Mouse (Mus musculus) small intestine, adult 2 months (tissue): ENCODE data around the gene Zfand2b. TPM values are rescaled to one million over a fixed set of nuclear protein-coding genes. Genes with fewer than 3 reads are reported as not detected.

Experiments used
- H3K27ac ChIP-seq: fragments of 200-500 bp; 2 replicates; pipeline ENCODE4 v1.5.1; 2012; ENCODE audit warnings: low read depth, low read length, control low read depth, inconsistent platforms; ENCODE audit not compliant: insufficient read depth
- H3K27me3 ChIP-seq: fragments of 200-500 bp; 2 replicates; pipeline ENCODE4 v1.6.1; 2012; ENCODE audit warnings: mild to moderate bottlenecking, moderate library complexity, low read length, inconsistent platforms; ENCODE audit not compliant: control insufficient read depth, insufficient read depth
- H3K36me3 ChIP-seq: fragments of 200-500 bp; 2 replicates; pipeline ENCODE4 v1.6.1; 2012; ENCODE audit warnings: mild to moderate bottlenecking, low read length, control low read depth, inconsistent platforms; ENCODE audit not compliant: control insufficient read depth, insufficient read depth
- H3K4me1 ChIP-seq: fragments of 200-500 bp; 2 replicates; pipeline ENCODE4 v1.6.1; 2012; ENCODE audit warnings: low read length, inconsistent platforms, mixed read lengths; ENCODE audit not compliant: control insufficient read depth, insufficient read depth, insufficient read length
- H3K4me3 ChIP-seq: fragments of 200-500 bp; 2 replicates; pipeline ENCODE4 v1.5.1; 2012; ENCODE audit warnings: low read depth, mild to moderate bottlenecking, control low read depth, inconsistent platforms, low read length, moderate library complexity
- CTCF ChIP-seq: fragments of 200-500 bp; IDR thresholded peaks from 2 replicates; pipeline ENCODE4 v1.5.1; 2012; ENCODE audit warnings: low read depth, mild to moderate bottlenecking, control low read depth, inconsistent platforms, low read length, moderate library complexity, mixed read lengths; ENCODE audit not compliant: insufficient replicate concordance, insufficient read length; ENCODE audit errors: extremely low read depth
- POLR2A ChIP-seq: fragments of 200-500 bp; IDR thresholded peaks from 2 replicates; pipeline ENCODE4 v1.6.1; 2012; ENCODE audit warnings: low read depth, mild to moderate bottlenecking, control low read depth, inconsistent platforms, low read length, moderate library complexity
- WGBS: fragments of 180-500 bp; shearing (Covaris S2); methylation state at CpG from one replicate; pipeline ENCODE4 v1.1.7; 2018; 5-methylcytosine and 5-hydroxymethylcytosine counted together
- polyA plus RNA-seq: library from polyadenylated mRNA; depleted of rRNA; stranded (reverse); fragments of >200 nt; gene quantifications from 2 replicates; pipeline ENCODE4 v1.2.3, GENCODE M21; 2012

Zfand2b gene
- polyA plus RNA-seq, 1 experiment: 106 TPM

GRCm38 (mm10) chr1:75179334-75180104 lies 11.1 kb downstream of the Zfand2b start:
- Histone ChIP-seq H3K27me3 (no peaks in the 10 kb centered on the region), H3K36me3 (peaks cover 27% of the 10 kb centered on the region), H3K27ac (no peak overlapping the region), H3K4me3 (peak overlapping the region; percentile 82), H3K4me1 (peaks cover 12% of the 10 kb centered on the region)
- 2% methylated on average over 23 of the region's 23 CpGs for WGBS
- TF ChIP-seq POLR2A (no peak), CTCF (no peak)

- peaks cover 12% of the 10 kb centered on the region for H3K4me1 ChIP-seq
- WGBS: under 1% methylated on average over 31 of the region's 31 CpGs
- H3K27ac ChIP-seq: peak within 1 kb of the TSS; percentile 35; the same call in 1 of the 2 replicates
- peaks cover 31% of the 10 kb centered on the region for H3K36me3 ChIP-seq
- H3K27me3 ChIP-seq: no peaks in the 10 kb centered on the region
- peak within 1 kb of the TSS; percentile 82 for H3K4me3 ChIP-seq
- TF ChIP-seq CTCF (no peak), POLR2A (0 out of 2 replicates have a peak, but pooled peaks have one; percentile 20)
These were observed 11.7 kb downstream of the Zfand2b start, which contains the start of gene Abcb6 for GRCm38 (mm10) chr1:75180105-75180590. Gene Abcb6, minus strand, starts transcription at chr1:75180392.

DNA sequence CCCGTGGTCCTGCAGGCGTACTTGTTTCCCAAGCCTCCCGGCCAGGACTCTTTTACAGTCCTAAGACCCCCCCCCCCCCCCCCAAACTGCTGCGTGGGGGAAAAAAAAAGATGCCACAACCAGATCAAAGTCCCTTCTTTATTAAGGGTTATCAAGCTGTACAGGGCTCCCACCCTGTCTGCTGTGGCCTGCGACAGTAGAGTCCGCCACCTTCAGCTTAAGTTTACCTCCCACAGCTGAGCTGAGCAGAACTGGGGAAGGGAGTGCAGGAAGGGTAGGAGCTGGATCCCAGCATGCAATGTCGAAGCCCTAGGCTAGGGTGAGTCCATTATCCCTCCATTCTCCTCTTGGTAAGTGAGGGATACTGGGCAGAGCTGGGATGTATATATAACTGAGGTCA lies 12.3 kb downstream of the Zfand2b start:
- H3K27ac ChIP-seq: peak overlapping the region; percentile 35; the same call in 1 of the 2 replicates
- peaks cover 36% of the 10 kb centered on the region for H3K36me3 ChIP-seq
- H3K4me3 ChIP-seq: no peak overlapping the region

DNA sequence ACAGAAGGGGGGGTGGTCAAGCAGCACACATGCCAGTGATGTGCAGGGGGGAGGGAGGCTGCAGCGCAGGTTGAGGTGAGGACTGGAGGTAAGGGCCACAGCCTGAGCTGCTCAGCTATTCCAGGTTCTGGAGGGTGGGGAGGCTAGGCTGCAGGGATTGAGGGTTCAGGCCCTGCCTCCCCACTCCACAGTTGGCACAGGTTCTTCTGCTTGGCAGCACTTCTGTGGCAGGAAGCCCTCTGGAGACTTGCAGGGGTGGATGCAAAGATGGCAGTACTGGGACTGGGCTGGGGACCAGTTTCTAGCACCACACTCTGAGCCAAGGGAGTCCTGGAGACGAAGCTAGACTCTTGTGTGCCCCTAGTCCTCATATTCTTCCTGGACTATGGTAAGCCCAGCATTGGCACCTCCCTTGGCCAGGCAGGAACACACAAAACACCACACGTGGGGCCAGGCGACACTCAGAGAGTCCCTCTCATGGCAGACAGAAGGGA lies 13.0 kb downstream of the Zfand2b start:
- Histone ChIP-seq H3K4me1 (peaks cover 12% of the 10 kb centered on the region), H3K36me3 (peaks cover 42% of the 10 kb centered on the region), H3K4me3 (no peak overlapping the region), H3K27me3 (no peaks in the 10 kb centered on the region), H3K27ac (no peak overlapping the region)
- TF ChIP-seq POLR2A (no peak), CTCF (no peak)
- WGBS: 92% methylated on average over 4 of the region's 4 CpGs

More for the DNA sequence above, 12.3 kb downstream of the Zfand2b start:
- H3K27me3 ChIP-seq: no peaks in the 10 kb centered on the region
- H3K4me1 ChIP-seq: peaks cover 12% of the 10 kb centered on the region
- WGBS: 15% methylated on average over 7 of the region's 7 CpGs
- TF ChIP-seq CTCF: no peak
- TF ChIP-seq POLR2A: no peak

DNA sequence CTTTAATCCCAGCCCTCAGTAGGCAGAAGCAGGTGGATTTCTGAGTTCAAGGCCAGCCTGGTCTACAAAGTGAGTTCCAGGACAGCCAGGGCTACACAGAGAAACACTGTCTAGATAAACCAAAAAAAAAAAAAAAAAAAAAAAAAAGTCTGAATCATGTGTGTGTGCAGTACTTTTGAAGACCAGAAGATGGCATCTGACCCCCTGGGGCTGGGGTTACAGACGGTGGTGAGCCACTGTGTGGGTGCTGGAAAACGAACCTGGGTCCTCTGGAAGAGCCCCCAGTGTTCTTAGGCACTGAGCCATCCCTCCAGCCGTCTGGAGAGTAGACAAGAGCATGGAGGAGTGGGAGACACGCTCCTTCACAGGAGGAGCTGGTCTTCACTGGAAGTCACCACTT lies 13.7 kb downstream of the Zfand2b start:
- Histone ChIP-seq H3K4me1 (peaks cover 12% of the 10 kb centered on the region), H3K36me3 (peaks cover 47% of the 10 kb centered on the region), H3K27me3 (no peaks in the 10 kb centered on the region), H3K27ac (no peak overlapping the region), H3K4me3 (no peak overlapping the region)
- 78% methylated on average over 4 of the region's 4 CpGs for WGBS
- TF ChIP-seq CTCF (peak; percentile 34; the same call in 1 of the 2 replicates), POLR2A (no peak)

DNA sequence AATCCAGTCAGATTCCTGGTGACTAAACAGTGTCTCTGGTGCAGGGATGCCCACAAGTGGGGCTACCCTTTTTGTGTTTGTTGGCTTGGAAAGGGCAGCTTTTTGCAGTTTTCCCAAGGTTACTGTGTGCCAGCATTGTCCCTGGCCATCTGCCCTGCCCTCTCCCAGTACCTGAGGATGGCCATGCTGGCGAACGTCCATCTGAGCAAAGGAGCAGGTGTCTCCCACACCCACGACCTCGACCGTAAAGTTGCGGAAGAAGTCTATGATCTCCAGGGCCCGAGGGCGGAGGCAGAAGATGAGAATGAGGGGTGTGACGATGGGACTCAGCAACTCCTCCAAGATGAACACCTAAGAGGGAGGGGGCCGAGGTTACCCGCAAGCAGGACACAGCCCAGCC lies 17.0 kb downstream of the Zfand2b start:
- H3K27me3 ChIP-seq: no peaks in the 10 kb centered on the region
- H3K4me1 ChIP-seq: peaks cover 12% of the 10 kb centered on the region
- H3K36me3 ChIP-seq: peaks cover 56% of the 10 kb centered on the region
- TF ChIP-seq CTCF: no peak
- no peak for TF ChIP-seq POLR2A
- no peak overlapping the region for H3K27ac ChIP-seq
- 76% methylated on average over 11 of the region's 11 CpGs for WGBS
- H3K4me3 ChIP-seq: no peak overlapping the region

DNA sequence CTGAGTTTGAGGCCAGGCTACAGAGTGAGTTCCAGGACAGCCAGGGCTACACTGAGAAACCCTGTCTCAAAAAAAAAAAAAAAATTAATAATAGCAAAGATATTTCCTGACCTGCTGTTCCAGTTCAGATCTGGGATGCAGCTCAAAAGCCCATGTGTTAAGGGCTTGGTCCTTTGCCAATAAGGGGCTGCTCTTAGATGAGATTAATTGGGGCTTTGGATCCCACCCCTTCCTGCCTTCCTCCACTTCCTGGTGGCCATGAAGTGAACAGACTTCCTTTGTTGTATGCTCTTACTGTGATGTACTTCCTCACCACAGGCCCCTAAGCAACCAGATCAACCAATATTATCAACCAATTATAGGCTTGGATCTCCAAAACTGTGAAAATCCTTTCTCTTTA lies 18.7 kb downstream of the Zfand2b start:
- Histone ChIP-seq H3K4me1 (peaks cover 6% of the 10 kb centered on the region), H3K36me3 (peaks cover 55% of the 10 kb centered on the region), H3K4me3 (no peak overlapping the region), H3K27ac (no peak overlapping the region), H3K27me3 (no peaks in the 10 kb centered on the region)
- TF ChIP-seq POLR2A (no peak), CTCF (no peak)
